Mouse (Mus musculus) left cerebral cortex, adult 11 months (tissue): ENCODE results near the gene Aurkb.

Source experiments
- DNase-seq: peaks from one replicate; pipeline ENCODE4 v3.0.0; 2022; ENCODE audit warnings: low spot score

Gene Aurkb

DNA sequence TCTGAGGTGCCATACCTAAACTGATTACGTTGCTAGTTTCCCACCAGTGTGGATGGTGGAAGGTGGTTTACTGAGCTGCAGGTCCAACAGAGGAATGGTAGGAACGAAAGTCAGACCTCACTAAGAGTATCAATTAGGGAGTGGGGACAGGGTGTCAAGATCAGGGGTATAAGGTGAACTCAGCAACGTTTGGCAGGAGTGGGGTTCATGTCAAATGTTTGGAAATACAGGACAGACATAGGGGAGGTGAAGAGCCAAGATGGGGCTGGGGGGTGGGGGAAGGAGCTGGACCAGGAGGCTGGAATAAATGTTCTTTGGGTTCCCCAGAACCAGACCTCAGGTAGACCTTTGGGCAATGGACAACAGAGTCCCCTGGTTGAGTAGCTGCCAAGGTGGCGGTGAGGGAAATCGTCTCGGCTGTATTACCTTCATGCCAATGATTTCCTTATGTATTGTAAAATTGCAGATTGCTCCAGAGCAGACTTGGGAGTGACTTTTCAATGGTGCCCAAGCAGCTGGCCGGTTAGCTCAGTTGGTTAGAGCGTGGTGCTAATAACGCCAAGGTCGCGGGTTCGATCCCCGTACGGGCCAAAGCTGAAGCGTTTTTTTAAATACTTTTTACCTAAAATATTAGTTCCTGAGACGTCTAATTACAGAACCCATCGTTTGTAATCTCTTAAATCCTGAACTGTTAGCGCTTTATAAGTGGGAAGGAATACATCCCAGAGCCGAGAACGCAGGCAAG, 8.8 kb upstream of the Aurkb start:
- peak; percentile 84 for DNase-seq

DNA sequence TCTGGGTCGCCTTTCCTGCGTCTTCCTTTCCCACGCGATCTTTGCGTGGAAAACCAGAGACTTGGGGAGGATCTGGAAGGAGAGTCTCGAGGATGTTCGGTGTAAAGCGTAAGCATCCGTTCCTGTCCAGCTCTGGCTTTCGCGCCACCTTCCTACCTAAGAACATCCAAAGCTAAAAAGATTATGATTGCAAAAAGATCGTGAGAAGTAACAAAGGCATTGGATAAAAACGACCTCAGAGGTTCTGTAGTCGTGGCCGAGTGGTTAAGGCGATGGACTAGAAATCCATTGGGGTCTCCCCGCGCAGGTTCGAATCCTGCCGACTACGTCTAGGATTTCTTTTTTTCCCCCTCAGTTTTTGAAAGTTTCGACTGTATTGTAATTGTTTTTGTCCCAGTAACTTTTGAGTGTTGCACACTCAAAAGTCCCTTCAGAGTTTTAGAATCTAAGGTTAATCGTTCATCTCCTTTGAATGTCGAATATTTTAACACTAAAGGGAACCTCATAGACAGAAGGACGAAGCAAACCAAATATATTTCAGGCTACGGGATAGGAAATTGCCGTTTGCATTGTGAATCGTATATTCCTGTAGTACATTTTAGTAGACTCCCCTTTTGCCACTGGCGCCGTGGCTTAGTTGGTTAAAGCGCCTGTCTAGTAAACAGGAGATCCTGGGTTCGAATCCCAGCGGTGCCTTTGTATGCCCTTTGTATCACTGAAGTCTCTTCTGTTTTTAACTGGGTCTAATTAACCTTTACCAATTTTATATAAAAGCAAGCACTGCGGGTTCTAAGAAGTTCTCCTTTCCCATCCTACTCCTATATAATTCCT, 8.0 kb upstream of the Aurkb start:
- peak; percentile 68 for DNase-seq

DNA sequence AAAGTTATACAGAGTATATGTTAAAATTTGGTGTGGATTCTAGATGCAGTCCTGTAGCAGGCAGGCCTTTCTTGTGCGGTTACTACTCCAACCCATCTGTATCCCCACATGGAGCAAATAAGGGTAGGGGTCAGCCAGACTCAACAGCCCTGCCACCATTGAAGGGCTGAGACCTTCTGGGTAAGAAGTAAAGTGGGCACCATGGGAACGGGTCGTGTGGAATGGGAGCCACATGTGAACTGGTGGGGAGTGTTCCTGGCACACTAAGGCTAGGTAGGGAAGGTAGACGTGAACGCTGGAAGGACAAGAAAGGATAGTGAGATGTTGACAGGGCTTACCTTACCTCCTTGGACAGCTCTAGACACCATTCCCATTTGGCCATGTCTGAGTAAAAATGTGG, 7.3 kb upstream of the Aurkb start:
- DNase-seq: no peak

DNA sequence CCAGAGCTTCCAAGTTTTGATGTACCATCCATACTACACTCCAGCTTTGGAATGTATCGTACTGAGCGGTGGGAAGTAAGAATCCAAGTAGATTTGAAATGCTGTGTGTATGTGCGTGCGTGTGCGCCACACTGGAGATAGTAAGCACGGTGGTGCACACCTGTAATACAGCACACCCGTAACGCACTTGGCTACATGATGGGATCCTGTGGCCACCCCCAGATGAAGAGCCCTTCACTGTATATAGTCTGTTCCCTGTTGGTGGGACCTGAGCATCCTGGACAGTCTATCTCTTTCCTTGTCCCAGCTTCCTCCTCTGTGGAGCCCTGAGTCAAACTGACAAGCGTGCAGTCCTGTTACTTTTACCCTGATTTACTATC, 938 bp downstream of the Aurkb start:
- no peak for DNase-seq

DNA sequence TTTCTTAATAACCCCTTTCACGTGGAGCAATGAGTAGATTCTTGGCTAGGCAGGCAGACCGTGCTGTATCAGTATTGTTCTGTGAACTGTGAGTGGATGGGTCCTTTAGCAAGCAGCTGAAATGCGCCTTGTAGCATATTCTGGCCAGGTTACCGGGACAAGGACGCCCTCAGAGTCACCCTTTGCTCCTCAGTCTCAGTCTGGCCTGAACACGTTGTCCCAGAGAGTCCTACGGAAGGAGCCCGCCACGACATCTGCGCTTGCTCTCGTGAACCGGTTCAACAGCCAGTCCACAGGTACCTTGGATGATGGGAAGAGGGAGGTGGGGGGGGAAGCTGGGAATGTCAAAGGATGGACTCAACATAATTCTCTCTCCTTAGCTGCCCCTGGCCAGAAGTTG, 2.1 kb downstream of the Aurkb start:
- no peak for DNase-seq

DNA sequence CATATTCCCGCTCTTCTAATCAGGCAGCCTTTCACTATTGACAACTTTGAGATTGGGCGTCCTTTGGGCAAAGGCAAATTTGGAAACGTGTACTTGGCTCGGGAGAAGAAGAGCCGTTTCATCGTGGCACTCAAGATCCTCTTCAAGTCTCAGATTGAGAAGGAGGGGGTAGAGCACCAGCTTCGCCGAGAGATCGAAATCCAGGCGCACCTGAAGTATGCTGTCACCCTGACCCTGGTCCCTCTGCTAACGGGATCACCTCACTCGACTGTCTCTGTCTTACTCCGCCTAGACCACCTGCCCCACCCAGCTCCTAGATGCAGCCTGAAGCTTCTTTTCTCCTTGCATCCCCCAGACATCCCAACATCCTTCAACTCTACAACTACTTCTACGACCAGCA, 2.7 kb downstream of the Aurkb start:
- no peak for DNase-seq

DNA sequence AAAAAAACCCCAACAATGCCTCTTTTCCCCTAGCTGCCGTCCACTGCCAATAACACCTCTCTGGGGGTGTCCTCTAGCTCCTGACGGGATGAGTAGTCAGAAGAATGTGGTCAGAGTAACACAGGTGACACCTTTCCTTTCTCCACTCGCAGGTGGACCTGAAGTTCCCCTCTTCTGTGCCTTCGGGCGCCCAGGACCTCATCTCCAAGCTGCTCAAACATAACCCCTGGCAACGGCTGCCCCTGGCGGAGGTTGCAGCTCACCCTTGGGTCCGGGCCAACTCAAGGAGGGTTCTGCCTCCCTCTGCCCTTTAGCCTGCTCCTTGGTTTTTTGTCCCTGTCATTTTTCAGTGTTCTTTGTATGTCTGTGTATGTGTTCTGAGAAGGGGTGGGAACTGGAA, 5.3 kb downstream of the Aurkb start:
- no peak for DNase-seq

DNA sequence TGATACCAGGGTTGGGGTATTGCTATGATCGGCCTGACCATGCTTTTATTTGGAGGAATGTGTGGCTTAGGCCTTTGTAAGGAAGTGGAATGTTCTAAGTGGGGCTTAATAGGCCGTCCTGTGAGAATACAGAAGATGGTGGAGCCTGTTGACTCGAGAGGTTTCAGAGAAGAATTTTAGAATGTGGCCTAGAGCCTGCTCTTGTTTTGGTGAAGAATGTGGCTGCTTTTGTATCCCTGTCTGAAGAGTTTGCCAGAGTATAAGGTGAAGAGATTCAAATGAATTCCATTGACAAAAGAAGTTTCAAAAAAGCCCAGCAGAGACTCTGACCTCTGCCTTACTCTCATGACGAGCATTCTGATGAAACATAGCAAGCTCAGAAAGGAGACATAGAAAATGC, 6.3 kb downstream of the Aurkb start:
- no peak for DNase-seq

DNA sequence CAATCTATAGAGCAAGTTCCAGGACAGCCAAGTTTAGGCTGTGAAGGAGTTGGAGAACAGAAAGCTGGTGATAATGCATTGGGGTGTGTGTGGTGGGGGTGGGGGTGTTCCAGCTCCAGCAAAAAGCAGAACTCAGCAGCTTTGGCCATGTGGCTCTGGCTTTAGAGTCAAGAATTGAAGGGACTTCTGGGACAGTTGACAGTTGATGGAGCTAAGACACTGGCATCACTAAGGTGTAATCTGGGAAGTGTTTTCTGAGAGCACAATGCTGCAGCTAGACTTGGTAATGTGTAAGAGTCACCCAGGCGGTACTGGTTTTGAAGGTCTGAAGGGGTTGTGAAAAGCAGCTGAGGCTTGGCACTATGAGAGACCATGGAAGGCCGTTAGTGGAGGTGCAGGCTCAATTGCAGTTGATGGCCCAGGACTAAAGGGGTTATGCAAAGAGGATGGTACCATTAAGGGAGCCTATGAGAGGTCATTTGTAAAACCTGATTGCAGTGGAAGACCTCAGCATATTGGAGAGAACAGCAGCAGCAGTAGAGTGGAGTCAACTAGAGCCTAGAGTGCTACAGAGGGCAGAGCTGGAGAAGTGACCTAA, 7.5 kb downstream of the Aurkb start:
- DNase-seq: no peak

DNA sequence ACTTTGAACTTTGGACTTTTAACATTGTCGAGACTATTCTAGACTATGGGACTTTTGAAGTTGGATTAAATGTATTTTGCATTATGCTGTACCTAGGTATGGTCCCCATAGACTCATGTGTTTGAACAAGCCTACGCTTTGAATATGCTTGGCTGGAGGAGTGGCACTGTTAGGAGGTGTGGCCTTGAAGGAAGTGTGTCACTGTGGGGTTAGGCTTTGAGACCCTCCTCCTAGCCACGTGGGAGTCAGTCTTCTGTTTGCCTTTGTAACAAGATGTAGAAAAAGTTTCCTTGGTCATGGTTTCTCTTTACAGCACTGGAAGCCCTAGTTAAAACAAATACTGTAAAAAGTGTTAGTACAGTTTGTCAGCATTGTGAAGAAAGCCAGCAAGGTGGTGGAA, 8.4 kb downstream of the Aurkb start:
- no peak for DNase-seq

DNA sequence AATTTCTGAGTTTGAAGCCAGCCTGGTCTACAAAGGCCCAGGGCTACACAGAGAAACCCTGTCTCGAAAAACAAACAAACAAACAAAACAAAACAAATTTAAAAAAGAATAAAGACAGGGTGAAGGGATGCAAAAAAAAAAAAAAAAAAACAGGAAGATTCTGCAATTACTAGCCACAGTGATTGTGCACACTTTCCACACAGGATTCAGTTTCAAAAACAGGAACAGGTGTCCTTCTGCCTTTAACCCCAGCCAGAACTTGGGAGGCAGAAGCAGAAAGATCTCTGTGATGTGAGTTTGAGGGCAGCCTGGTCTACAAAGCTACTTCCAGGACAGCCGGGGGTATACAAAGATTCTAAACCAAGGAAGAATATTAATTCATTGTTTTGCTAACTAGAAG, 12.8 kb downstream of the Aurkb start:
- no peak for DNase-seq

DNA sequence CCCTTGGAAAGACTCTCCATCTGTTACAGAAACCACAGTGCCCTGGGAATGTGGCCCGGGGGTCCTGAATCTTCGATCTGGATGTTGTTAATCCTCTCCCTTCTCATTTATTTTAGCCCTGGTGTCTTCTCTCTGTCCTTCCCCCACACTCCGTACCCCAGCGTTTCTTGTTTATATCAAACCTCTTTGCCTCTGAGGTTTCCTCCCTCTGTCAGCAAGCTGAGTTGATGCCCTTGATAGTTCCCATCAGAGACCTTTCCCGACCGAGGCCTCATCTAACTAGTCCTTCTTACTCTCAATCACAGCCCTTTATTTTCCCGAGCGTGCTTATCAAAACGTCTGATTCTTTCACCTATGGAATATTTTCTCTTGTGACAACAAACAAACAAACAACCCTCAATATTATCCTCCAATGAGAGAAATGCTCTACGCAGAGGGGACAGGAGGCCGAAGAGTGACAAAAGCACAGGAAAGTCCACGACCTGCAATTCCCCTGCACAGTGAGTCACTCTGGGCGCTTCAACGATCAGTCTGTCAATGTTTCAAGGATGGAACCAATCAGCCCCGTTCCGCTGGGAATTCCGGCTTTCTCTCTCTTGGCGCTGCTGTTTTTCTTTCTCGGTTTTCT, 13.4 kb downstream of the Aurkb start:
- DNase-seq: no peak

DNA sequence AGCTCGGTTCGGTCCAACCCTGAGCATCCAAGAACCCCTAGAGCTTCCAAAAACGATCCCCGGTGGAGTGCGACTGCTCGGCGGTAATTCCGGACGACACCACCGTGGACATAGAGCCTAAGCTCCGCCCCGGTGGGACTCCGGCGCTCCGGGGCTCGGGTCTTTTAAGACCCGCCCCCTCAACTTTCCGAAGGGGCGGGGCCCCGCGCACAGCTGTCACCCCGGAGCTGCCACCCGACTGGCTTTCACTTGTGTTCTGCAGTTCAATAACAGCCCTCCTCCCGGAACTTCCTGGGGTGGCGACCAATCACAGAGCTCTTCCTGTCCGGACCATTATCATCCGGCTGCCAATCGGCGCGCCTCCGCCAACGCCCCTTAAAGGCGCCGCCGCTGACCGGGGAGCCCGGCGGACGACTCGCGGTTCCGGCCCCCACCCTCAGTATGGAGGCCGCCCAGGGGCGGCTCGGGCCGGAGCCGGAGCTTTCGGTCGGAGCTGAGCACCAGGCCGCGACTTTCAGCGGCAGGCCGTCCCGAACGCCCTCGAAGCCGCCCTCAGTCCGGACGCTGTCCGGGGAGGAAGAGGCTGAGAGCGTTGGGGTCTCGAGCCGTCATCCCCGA, 14.0 kb downstream of the Aurkb start, which contains the start of gene Borcs6:
Borcs6 (plus strand) TSS at position 361 of the 618 bp plus-strand sequence.
- peak; percentile 97 for DNase-seq

DNA sequence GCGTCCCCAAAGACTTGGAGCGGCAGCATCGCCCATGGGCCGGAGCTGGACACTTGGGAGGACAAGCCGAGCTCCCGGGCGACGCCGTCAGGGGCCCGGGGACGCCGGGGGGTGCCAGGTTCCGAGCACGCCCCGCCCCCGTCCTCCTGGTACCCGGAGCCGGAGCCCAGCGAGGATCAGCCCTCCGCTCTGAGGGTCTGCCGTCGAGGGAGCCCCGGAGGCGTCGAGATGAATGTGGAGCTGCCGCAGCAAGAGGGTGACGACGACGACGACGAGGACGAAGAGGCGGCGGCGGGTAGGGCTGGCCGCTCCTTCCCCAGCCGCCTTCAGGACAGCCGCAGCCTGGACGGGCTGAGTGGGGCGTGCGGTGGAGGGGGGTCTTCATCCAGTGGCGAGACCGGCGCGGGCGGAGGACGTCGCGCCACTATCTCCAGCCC, 14.5 kb downstream of the Aurkb start:
- no peak for DNase-seq

DNA sequence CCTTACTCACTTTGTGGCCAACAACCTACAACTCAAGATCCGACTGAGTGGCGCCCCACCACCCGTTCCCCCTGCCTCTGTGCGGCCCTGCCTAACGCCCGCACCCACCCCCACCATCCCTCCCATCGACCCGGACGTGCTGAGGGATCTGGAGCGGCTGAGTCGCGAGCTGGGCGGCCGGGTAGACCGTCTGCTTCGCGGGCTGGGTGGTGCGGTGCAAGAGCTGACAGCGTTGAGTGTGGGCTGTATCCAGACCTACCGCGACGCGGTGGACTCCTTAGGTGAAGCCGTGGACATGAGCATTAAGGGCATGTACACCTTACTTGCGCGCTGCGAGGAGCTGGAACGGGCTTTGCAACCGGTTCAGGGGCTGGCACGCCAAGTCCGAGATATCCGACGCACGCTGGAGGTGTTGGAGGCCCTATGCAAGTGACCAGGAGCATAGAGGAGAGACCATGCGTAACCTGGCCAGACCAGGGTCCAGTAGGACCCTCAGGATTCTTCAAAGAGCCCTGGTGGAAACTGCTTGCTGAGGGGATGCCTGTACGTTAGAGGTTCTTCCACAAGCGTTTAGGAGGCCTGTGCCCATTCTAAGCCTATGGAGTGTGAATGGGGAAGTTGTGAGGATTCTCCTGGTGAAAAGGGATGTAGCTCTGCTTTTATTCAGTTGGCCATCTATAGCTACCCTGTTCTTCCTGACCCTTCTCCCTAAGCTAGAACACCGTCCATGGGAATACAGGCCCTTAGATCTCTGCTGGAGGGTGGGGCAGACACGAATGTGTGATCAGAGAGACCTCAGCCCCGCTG, 15.2 kb downstream of the Aurkb start:
- no peak for DNase-seq

DNA sequence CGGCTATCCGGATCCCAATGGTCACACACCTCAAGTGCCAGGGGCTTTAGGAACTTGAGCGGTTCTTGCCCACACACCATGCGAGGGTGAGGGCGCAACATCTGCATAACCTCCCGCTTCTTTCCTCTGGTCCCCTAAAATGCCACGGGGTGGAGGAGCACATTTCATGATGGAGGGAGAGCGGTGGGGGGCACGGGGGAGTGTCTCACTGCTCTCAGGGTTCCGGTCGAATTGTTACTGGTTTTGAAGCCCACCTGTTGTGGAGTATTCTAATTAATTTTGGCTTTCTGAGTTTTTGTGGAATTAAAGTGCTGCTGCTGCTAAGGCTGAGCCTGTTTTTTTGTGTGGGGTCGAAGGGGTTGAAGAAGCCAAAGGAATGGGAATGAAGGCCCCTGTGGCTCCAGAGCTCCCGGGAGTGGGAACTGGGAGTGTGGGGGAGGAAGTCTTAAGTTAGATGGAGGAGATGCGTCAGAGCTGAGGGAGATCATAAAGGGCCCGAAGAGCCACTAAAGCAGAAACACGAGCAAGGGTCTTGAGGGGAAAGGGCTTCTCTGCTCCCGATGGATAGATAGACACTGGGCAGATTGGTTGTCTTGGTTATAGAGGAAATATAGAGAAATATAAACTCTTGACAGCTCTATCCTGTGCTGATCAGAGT, 15.9 kb downstream of the Aurkb start:
- DNase-seq: no peak

DNA sequence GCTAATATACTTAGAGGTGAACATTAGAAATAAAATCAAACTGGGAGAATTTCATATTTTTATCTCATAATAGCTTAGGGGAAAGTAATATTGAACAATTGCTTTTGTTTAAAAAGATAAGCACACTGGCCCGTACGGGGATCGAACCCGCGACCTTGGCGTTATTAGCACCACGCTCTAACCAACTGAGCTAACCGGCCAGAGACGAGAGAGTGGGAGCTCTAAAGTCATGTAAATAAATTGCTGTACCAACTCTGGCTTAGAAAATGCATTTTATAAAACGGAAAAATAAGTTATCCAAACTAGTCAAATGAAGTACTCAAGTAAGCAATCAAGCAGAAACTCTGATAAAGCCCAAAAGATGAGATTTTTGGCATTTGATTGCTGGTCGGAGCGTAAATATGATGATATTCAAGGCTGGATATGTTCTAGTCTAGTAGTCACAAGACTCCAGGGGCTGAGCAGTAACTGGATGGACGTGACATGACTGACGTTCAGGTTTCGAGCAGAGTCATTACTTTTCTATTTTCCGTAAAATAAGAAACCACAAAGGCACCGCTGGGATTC, 16.8 kb downstream of the Aurkb start:
- DNase-seq: no peak

DNA sequence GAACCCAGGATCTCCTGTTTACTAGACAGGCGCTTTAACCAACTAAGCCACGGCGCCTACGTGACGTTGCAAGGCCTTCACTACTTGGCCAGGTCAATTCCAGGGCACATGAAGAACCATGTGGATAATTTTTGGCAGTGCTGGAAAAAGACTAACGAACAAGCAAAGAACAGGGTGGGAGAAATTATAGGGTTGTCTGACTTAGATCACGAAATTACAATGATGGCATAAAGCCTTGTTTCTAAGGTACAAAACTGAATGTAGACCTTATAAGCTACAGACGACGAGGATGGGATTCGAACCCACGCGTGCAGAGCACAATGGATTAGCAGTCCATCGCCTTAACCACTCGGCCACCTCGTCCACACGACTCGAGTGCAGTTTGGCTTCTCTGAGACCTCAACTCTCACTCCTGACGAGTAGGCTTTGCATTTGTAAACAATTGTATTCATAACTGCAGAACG, 17.3 kb downstream of the Aurkb start:
- DNase-seq: peak; percentile 87

DNA sequence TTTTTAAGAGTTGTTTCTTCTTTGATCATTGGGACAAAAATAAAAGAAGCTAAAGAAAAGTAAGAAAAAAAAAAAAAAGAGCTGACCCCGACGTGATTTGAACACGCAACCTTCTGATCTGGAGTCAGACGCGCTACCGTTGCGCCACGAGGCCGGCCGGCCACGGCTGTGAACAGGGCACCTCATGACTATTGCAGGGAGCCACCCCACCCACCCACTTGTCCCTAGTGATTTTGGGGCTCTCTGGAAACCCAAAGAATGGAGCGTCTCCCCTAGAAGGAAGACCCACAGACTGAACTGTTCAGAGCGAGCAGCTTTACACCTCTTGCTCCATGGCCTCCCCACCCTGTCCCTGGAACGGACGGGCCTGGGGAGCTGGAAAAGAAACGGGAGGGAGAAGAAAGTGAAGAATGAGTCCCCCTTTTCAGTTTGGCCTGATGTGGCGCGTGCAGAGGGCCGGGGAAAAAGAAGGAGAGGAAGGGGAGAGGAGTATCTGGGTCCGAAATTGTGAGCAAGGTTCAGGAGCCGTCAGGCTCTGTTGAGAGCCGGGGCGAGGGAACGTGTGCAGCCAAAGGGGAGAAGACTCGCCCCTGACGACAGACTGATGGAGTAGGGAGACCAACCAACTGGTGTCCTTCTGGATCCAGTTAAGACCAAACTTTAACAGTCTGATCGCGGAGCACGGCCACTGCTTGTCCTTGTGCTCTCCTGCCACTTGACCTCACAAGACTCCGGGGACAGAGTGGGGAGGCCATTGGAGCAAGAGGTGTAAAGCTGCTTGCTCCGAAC, 18.2 kb downstream of the Aurkb start:
- DNase-seq: no peak
